Mouse (Mus musculus) bone marrow, adult 2 months (tissue): ENCODE measurements around the gene Hspa5. TPM values are rescaled to one million over a fixed set of nuclear protein-coding genes. Genes with fewer than 3 reads are reported as not detected.

ENCODE experiments used
- H3K27ac ChIP-seq: fragments of 200-500 bp; 2 replicates; pipeline ENCODE4 v1.5.1; 2012; ENCODE audit warnings: low read depth, mild to moderate bottlenecking, control low read depth, inconsistent platforms, low read length; ENCODE audit not compliant: control insufficient read depth, poor library complexity, insufficient read depth
- H3K4me1 ChIP-seq: fragments of 200-500 bp; 2 replicates; pipeline ENCODE4 v1.6.1; 2011; ENCODE audit warnings: low read length; ENCODE audit not compliant: control insufficient read depth, insufficient read depth
- H3K4me3 ChIP-seq: fragments of 200-500 bp; replicated peaks from 2 replicates; pipeline ENCODE3; 2011; ENCODE audit warnings: mild to moderate bottlenecking, low read depth, low read length, control low read depth; ENCODE audit not compliant: control insufficient read depth
- CTCF ChIP-seq: fragments of 200-500 bp; IDR thresholded peaks from 2 replicates; pipeline ENCODE4 v1.5.1; 2011; ENCODE audit warnings: low read length, control low read depth; ENCODE audit not compliant: control insufficient read depth, insufficient read depth
- POLR2A ChIP-seq: fragments of 200-500 bp; IDR thresholded peaks from 2 replicates; pipeline ENCODE4 v1.6.1; 2011; ENCODE audit warnings: low read depth, mild to moderate bottlenecking, control low read depth, low read length, borderline replicate concordance; ENCODE audit not compliant: control insufficient read depth
- WGBS: fragments of 180-500 bp; shearing (Covaris S2); methylation state at CpG from one replicate; pipeline ENCODE4 v1.1.7; 2018; 5-methylcytosine and 5-hydroxymethylcytosine counted together
- polyA plus RNA-seq: library from polyadenylated mRNA; stranded (reverse); fragments of >200 nt; gene quantifications from 2 replicates; pipeline ENCODE4 v1.2.4, GENCODE M21; 2011; ENCODE audit warnings: low replicate concordance; ENCODE audit not compliant: missing spikeins, insufficient read depth, insufficient read length

Hspa5 gene
- polyA plus RNA-seq, 1 experiment = 246 TPM

- no peak for TF ChIP-seq POLR2A
- TF ChIP-seq CTCF = no peak
- 73% methylated on average over 2 of the region's 2 CpGs for WGBS
- Histone ChIP-seq H3K4me1 (peaks cover 3% of the 10 kb centered on the region; the same call in 1 of the 2 replicates), H3K27ac (no peak overlapping the region), H3K4me3 (no peak overlapping the region)
Measured at GRCm38 (mm10) chr2:34762174-34762573, 9.6 kb upstream of the Hspa5 start.

GRCm38 (mm10) chr2:34762872-34763271 lies 8.9 kb upstream of the Hspa5 start:
- no peak overlapping the region for H3K4me3 ChIP-seq
- H3K27ac ChIP-seq = no peak overlapping the region
- peaks cover 3% of the 10 kb centered on the region; the same call in 1 of the 2 replicates for H3K4me1 ChIP-seq
- 75% methylated on average over 2 of the region's 2 CpGs for WGBS
- TF ChIP-seq CTCF (no peak), POLR2A (no peak)

- H3K4me1 ChIP-seq = peaks cover 3% of the 10 kb centered on the region; the same call in 1 of the 2 replicates
- WGBS = 78% methylated on average over 8 of the region's 12 CpGs
- H3K27ac ChIP-seq = no peak overlapping the region
- no peak for TF ChIP-seq POLR2A
- TF ChIP-seq CTCF = no peak
- no peak overlapping the region for H3K4me3 ChIP-seq
Measured at GRCm38 (mm10) chr2:34764801-34765200, 7.0 kb upstream of the Hspa5 start.

- Histone ChIP-seq H3K4me1 (no peaks in the 10 kb centered on the region; the same call in 1 of the 2 replicates), H3K27ac (no peak overlapping the region), H3K4me3 (no peak overlapping the region)
- WGBS = 74% methylated on average over 2 of the region's 2 CpGs
- TF ChIP-seq POLR2A (no peak), CTCF (no peak)
Measured at GRCm38 (mm10) chr2:34770049-34770448, 1.7 kb upstream of the Hspa5 start.

- 1% methylated on average over 6 of the region's 6 CpGs for WGBS
Measured at GRCm38 (mm10) chr2:34770951-34771350, 819 bp upstream of the Hspa5 start.

GRCm38 (mm10) chr2:34772252-34773235 lies 774 bp downstream of the Hspa5 start:
- no peaks in the 10 kb centered on the region; the same call in 1 of the 2 replicates for H3K4me1 ChIP-seq
- TF ChIP-seq CTCF (no peak), POLR2A (peak; percentile 45; the same call in 1 of the 2 replicates)
- under 1% methylated on average over 50 of the region's 50 CpGs for WGBS
- peak overlapping the region; percentile 93 for H3K4me3 ChIP-seq
- H3K27ac ChIP-seq = peak overlapping the region; percentile 93

More at GRCm38 (mm10) chr2:34770951-34771350, 819 bp upstream of the Hspa5 start:
- peak overlapping the region; percentile 79 for H3K4me3 ChIP-seq
- no peak for TF ChIP-seq CTCF
- TF ChIP-seq POLR2A = no peak
- H3K4me1 ChIP-seq = no peaks in the 10 kb centered on the region; the same call in 1 of the 2 replicates
- H3K27ac ChIP-seq = peak overlapping the region; percentile 87; the same call in 1 of the 2 replicates

- WGBS = 75% methylated on average over 4 of the region's 4 CpGs
- peak overlapping the region; percentile 25 for H3K4me3 ChIP-seq
- TF ChIP-seq POLR2A (no peak), CTCF (no peak)
- H3K27ac ChIP-seq = no peak overlapping the region
- no peaks in the 10 kb centered on the region; the same call in 1 of the 2 replicates for H3K4me1 ChIP-seq
Measured at GRCm38 (mm10) chr2:34773673-34774072, 1.9 kb downstream of the Hspa5 start.

GRCm38 (mm10) chr2:34774493-34774892 lies 2.7 kb downstream of the Hspa5 start:
- Histone ChIP-seq H3K4me1 (no peaks in the 10 kb centered on the region; the same call in 1 of the 2 replicates), H3K4me3 (no peak overlapping the region), H3K27ac (no peak overlapping the region)
- TF ChIP-seq POLR2A (no peak), CTCF (no peak)
- WGBS = 77% methylated on average over 6 of the region's 6 CpGs
